ENCODE assay signal across 21 mouse cellular contexts in the genomic region with DNA sequence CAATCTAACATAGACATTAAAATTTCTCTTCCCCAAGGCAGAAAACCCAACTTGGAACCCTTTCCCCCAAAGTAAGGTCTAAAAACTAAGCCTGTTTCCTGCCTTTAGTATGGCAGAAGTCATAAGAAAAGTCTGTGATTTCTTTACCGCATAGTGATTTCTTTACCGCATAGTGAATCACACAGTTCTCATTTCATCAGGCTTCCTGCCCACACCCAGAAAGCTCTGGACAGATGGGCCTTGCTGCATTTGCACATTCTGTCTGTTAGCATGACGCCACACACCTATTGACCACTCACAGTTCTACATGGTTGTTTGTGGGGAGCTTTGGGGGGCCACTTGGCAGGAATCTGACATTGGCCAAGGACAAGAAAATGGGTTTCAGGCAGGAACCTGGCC. TPM values are rescaled to one million over a fixed set of nuclear protein-coding genes. Genes with fewer than 3 reads are reported as not detected.
DNase-seq lines count a peak whose midpoint lies in the region; ATAC-seq and TF ChIP-seq lines count a peak whose summit lies in the region.
"Had no signal": no experiment of that assay in that cellular context is flagged by ENCODE, and none has a peak within 500 bp of the region (broad histone marks: within the 10 kb centered on the region; RNA-seq: fewer than 3 reads in every experiment).

No protein-coding gene starts in this region.

- no peak overlapping the region for H3K9ac ChIP-seq in hindbrain, embryonic 15.5 days
- no peak overlapping the region for H3K9ac ChIP-seq in limb, embryonic 14.5 days (ENCODE audit: low read depth, low read length, severe bottlenecking)
- H3K9ac ChIP-seq: heart, embryonic 15.5 days; liver, embryonic 12.5 days; lung, embryonic 14.5 days; midbrain, embryonic 15.5 days had no signal

- TF ChIP-seq POLR2A in limb, embryonic 14.5 days (IDR thresholded peaks at IDR 0.05; ENCODE audit: borderline replicate concordance, extremely low read depth, insufficient read depth, insufficient read length) = no peak

- H3K27me3 ChIP-seq in hindbrain, embryonic 15.5 days = no peaks in the 10 kb centered on the region
- H3K27me3 ChIP-seq in hindbrain, embryonic 10.5 days (ENCODE audit: insufficient read depth, poor library complexity, severe bottlenecking) = no peaks in the 10 kb centered on the region
- H3K27me3 ChIP-seq in limb, embryonic 14.5 days (ENCODE audit: control insufficient read depth, insufficient read depth, low read length) = no peaks in the 10 kb centered on the region
- H3K27me3 ChIP-seq: CH12.LX; heart, embryonic 15.5 days; liver, embryonic 12.5 days; midbrain, embryonic 15.5 days had no signal

- peak overlapping the region; percentile 34; the same call in 1 of the 2 replicates for H3K27ac ChIP-seq in hindbrain, embryonic 15.5 days (replicated peaks)
- no peak overlapping the region for H3K27ac ChIP-seq in hindbrain, embryonic 10.5 days
- H3K27ac ChIP-seq in limb, embryonic 14.5 days (replicated peaks; ENCODE audit: low read depth, low read length) = peak overlapping the region; percentile 85
- H3K27ac ChIP-seq: heart, embryonic 15.5 days; liver, embryonic 12.5 days; midbrain, embryonic 15.5 days had no signal

- H3K4me1 ChIP-seq in hindbrain, embryonic 15.5 days (replicated peaks) = no peaks in the 10 kb centered on the region; the same call in 1 of the 2 replicates
- H3K4me1 ChIP-seq in hindbrain, embryonic 10.5 days (replicated peaks) = no peaks in the 10 kb centered on the region
- H3K4me1 ChIP-seq in limb, embryonic 14.5 days (ENCODE audit: control insufficient read depth, insufficient read depth, low read length) = peaks cover 15% of the 10 kb centered on the region
- H3K4me1 ChIP-seq: heart, embryonic 15.5 days; liver, embryonic 12.5 days; midbrain, embryonic 15.5 days had no signal

- no peak overlapping the region for H3K4me2 ChIP-seq in hindbrain, embryonic 15.5 days
- H3K4me2 ChIP-seq in limb, embryonic 14.5 days (replicated peaks; ENCODE audit: low read depth, low read length, severe bottlenecking) = no peak overlapping the region
- H3K4me2 ChIP-seq: heart, embryonic 15.5 days; liver, embryonic 12.5 days; lung, embryonic 14.5 days; midbrain, embryonic 15.5 days had no signal

- 89% methylated on average over 3 of the region's 3 CpGs for WGBS in hindbrain, embryonic 15.5 days
- 94% methylated on average over 3 of the region's 3 CpGs for WGBS in hindbrain, embryonic 10.5 days
- 78% methylated on average over 3 of the region's 3 CpGs for WGBS in limb, embryonic 14.5 days

- intact Hi-C loops in heart, postnatal 36 days (cut with DNase I) = no loop called here

- no peak overlapping the region for H3K4me3 ChIP-seq in hindbrain, embryonic 15.5 days
- no peak overlapping the region for H3K4me3 ChIP-seq in hindbrain, embryonic 10.5 days
- no peak overlapping the region for H3K4me3 ChIP-seq in limb, embryonic 14.5 days (replicated peaks; ENCODE audit: low read length)
- H3K4me3 ChIP-seq: heart, embryonic 15.5 days; liver, embryonic 12.5 days; midbrain, embryonic 15.5 days had no signal

- no peak for DNase-seq in hindbrain, embryonic 10.5 days (ENCODE audit: low spot score)
- DNase-seq in 416B (ENCODE audit: low read depth) (peak; percentile 3), R1 (ENCODE audit: low read depth, low spot score) (peak; percentile 40)
- no peak for DNase-seq in limb, embryonic 14.5 days (ENCODE audit: low spot score)
- no peak for DNase-seq in heart, postnatal 36 days
- DNase-seq in kidney, postnatal 14 days = no peak
- DNase-seq: adrenal gland, postnatal 14 days; cerebellum, adult 2 months; heart, adult 18-20 months; kidney, adult 18-20 months; kidney, postnatal 25 days; layer of hippocampus, adult 9-11 months; spleen, adult 18-20 months; thymus, adult 2 months had no signal

- no peaks in the 10 kb centered on the region for H3K36me3 ChIP-seq in hindbrain, embryonic 15.5 days
- no peaks in the 10 kb centered on the region for H3K36me3 ChIP-seq in hindbrain, embryonic 10.5 days
- no peaks in the 10 kb centered on the region for H3K36me3 ChIP-seq in limb, embryonic 14.5 days (ENCODE audit: control insufficient read depth, insufficient read depth, low read length)
- H3K36me3 ChIP-seq: heart, embryonic 15.5 days; liver, embryonic 12.5 days; midbrain, embryonic 15.5 days had no signal

- no peaks in the 10 kb centered on the region for H3K9me3 ChIP-seq in hindbrain, embryonic 15.5 days
- H3K9me3 ChIP-seq in hindbrain, embryonic 10.5 days = no peaks in the 10 kb centered on the region
- H3K9me3 ChIP-seq in limb, embryonic 14.5 days (ENCODE audit: control insufficient read depth, low read length) = no peaks in the 10 kb centered on the region
- H3K9me3 ChIP-seq: heart, embryonic 15.5 days; liver, embryonic 12.5 days; midbrain, embryonic 15.5 days had no signal

- ATAC-seq in hindbrain, embryonic 15.5 days (ENCODE audit: low FRiP score, low read depth) = no peak
- peak; percentile 34; the same call in 1 of the 2 replicates for ATAC-seq in limb, embryonic 14.5 days (ENCODE audit: low FRiP score, low read depth)
- ATAC-seq: forebrain, embryonic 14.5 days; liver, embryonic 12.5 days; midbrain, embryonic 15.5 days had no signal

RNA-seq across cellular contexts. Expression of a gene that starts 29.5 kb away (rescaled TPM):
- polyA plus RNA-seq in hindbrain, embryonic 15.5 days (2015; fragmentation: Nextera tagmentation; extraction: Ambion mirVana) = 22.2 and 23.5 TPM in 2 replicates
- polyA plus RNA-seq in hindbrain, embryonic 10.5 days (2016; fragmentation: Nextera tagmentation; extraction: Ambion mirVana) = 14.3 and 15.4 TPM in 2 replicates
- polyA plus RNA-seq in limb, embryonic 14.5 days (2012; rRNA removed) = 10.4 and 12.8 TPM in 2 replicates
- polyA plus RNA-seq in limb, embryonic 14.5 days (2014; fragmentation: Nextera tagmentation; extraction: Ambion mirVana) = 16.1 and 16.4 TPM in 2 replicates
- 1 to 10 TPM; 1.7 to 2.2 TPM for total RNA-seq in heart, postnatal 36 days (2021)

Comparison
In these comparisons a context has a peak if more than half of its experiments do, and no peak if none do; other contexts are left out.
1. DNase-seq: peak in 416B (single experiment) and R1 (single experiment); none in hindbrain, embryonic 10.5 days (single experiment), limb, embryonic 14.5 days (single experiment), heart, postnatal 36 days (0 of 2) and kidney, postnatal 14 days (single experiment).